Mouse (Mus musculus) G1E (cell line): Measurements from ENCODE around the gene Cacng2.

ENCODE experiments used
- CTCF ChIP-seq: IDR thresholded peaks from 2 replicates; pipeline ENCODE4 v1.5.1; 2012; ENCODE audit warnings: low read depth, low read length, inconsistent platforms, mixed read lengths
- GATA1 ChIP-seq: IDR thresholded peaks from 2 replicates; pipeline ENCODE4 v1.6.1; 2012; ENCODE audit warnings: borderline replicate concordance, low read length, inconsistent platforms, mixed read lengths
- GATA2 ChIP-seq: IDR thresholded peaks from 2 replicates; pipeline ENCODE4 v1.6.1; 2012; ENCODE audit warnings: low read depth, low read length, inconsistent platforms, borderline replicate concordance
- POLR2AphosphoS5 ChIP-seq: IDR thresholded peaks from 2 replicates; pipeline ENCODE4 v1.6.1; 2012; ENCODE audit warnings: low read depth, low read length, inconsistent platforms; ENCODE audit not compliant: insufficient replicate concordance
- TAL1 ChIP-seq: conservative IDR thresholded peaks from 2 replicates; pipeline ENCODE4 v1.6.1; 2012; ENCODE audit warnings: low read depth, low read length, inconsistent platforms, mixed read lengths

GRCm38 (mm10) chr15:78044826-78045225 is 75.0 kb downstream of the Cacng2 start:
- TF ChIP-seq CTCF (no peak), GATA1 (no peak), POLR2AphosphoS5 (no peak), TAL1 (no peak), GATA2 (no peak)
